Mouse (Mus musculus): Measurements from ENCODE around the gene Gm5169. TPM values are rescaled to one million over a fixed set of nuclear protein-coding genes. Genes with fewer than 3 reads are reported as not detected.
"Not testable (repeated sequence)": the region's sequence is repeated elsewhere in the genome, so short reads cannot be mapped to it uniquely, and the experiment has no call there.

Gm5169 gene
- polyA plus RNA-seq (2014; fragmentation: Nextera tagmentation; extraction: Ambion mirVana), result not detected in 2 replicates

- not testable (repeated sequence) for H3K4me1 ChIP-seq (ENCODE audit: control insufficient read depth, insufficient read depth, low read length); H3K36me3 ChIP-seq (ENCODE audit: control insufficient read depth, insufficient read depth, low read length); DNase-seq (ENCODE audit: low spot score, missing footprints); H3K27ac ChIP-seq (ENCODE audit: low read depth, low read length); H3K9me3 ChIP-seq (ENCODE audit: control insufficient read depth, low read length); H3K4me3 ChIP-seq (ENCODE audit: low read depth, low read length); H3K9ac ChIP-seq (ENCODE audit: low read length); H3K4me2 ChIP-seq; ATAC-seq (ENCODE audit: low FRiP score); H3K27me3 ChIP-seq (ENCODE audit: control insufficient read depth, insufficient read depth, low read length)
- no CpG with 5 or more reads among the region's 6 CpGs for WGBS
Observed at GRCm38 (mm10) chrX:25301355-25301754, at the start of gene Gm5169. Gene Gm5169 (minus strand): TSS chrX:25301455.

GRCm38 (mm10) chrX:25347424-25347823 lies 46.2 kb upstream of the Gm5169 start:
- ATAC-seq (ENCODE audit: low FRiP score); H3K9me3 ChIP-seq (ENCODE audit: control insufficient read depth, low read length); H3K36me3 ChIP-seq (ENCODE audit: control insufficient read depth, insufficient read depth, low read length); DNase-seq (ENCODE audit: low spot score, missing footprints); H3K27me3 ChIP-seq (ENCODE audit: control insufficient read depth, insufficient read depth, low read length); H3K4me3 ChIP-seq (ENCODE audit: low read depth, low read length); H3K9ac ChIP-seq (ENCODE audit: low read length); H3K4me1 ChIP-seq (ENCODE audit: control insufficient read depth, insufficient read depth, low read length); H3K27ac ChIP-seq (ENCODE audit: low read depth, low read length); H3K4me2 ChIP-seq: not testable (repeated sequence)
- WGBS, result 94% methylated on average over 12 of the region's 15 CpGs
